8 mouse cellular contexts compared by ENCODE assay signal in genomic region chr2:18055929-18056785, GRCm38 (mm10). TPM values are rescaled to one million over a fixed set of nuclear protein-coding genes. Genes with fewer than 3 reads are reported as not detected.
DNase-seq lines count a peak whose midpoint lies in the region; ATAC-seq and TF ChIP-seq lines count a peak whose summit lies in the region.

No protein-coding gene starts in this region.

- peak overlapping the region; percentile 95 for H3K4me2 ChIP-seq in embryonic facial prominence, embryonic 14.5 days (ENCODE audit: low read depth, low read length)
- peak overlapping the region; percentile 99 for H3K4me2 ChIP-seq in heart, embryonic 11.5 days
- peak overlapping the region; percentile 84 for H3K4me2 ChIP-seq in kidney, postnatal 0 days (ENCODE audit: low read length)
- peak overlapping the region; percentile 86 for H3K4me2 ChIP-seq in liver, embryonic 12.5 days
- peak overlapping the region; percentile 91 for H3K4me2 ChIP-seq in myocyte (ENCODE audit: low read depth)

- ATAC-seq in embryonic facial prominence, embryonic 14.5 days (ENCODE audit: low read depth): peak; percentile 91
- ATAC-seq in heart, embryonic 11.5 days (replicated peaks; ENCODE audit: insufficient number of reproducible peaks, low FRiP score, low TSS enrichment): peak; percentile 72
- ATAC-seq in kidney, postnatal 0 days (replicated peaks; ENCODE audit: low FRiP score, low read depth): peak; percentile 93
- peak; percentile 90 for ATAC-seq in liver, embryonic 12.5 days

- H3K9ac ChIP-seq in embryonic facial prominence, embryonic 14.5 days (ENCODE audit: low read depth, low read length): peak overlapping the region; percentile 96
- H3K9ac ChIP-seq in heart, embryonic 11.5 days (ENCODE audit: low read depth, low read length): peak overlapping the region; percentile 99
- H3K9ac ChIP-seq in kidney, postnatal 0 days (ENCODE audit: low read depth, low read length): peak overlapping the region; percentile 85
- peak overlapping the region; percentile 91 for H3K9ac ChIP-seq in liver, embryonic 12.5 days

- TF ChIP-seq POLR2A in myocyte (IDR thresholded peaks at IDR 0.05; ENCODE audit: insufficient read length, low read depth): peak; percentile 73

- TF ChIP-seq CTCF in kidney, postnatal 0 days (IDR thresholded peaks at IDR 0.05; ENCODE audit: low read depth): no peak

- H3K4me3 ChIP-seq in embryonic facial prominence, embryonic 14.5 days (ENCODE audit: low read depth, low read length): peak overlapping the region; percentile 60
- H3K4me3 ChIP-seq in heart, embryonic 11.5 days (ENCODE audit: low read depth, low read length): peak overlapping the region; percentile 62
- peak overlapping the region; percentile 57 for H3K4me3 ChIP-seq in kidney, postnatal 0 days (replicated peaks; ENCODE audit: low read depth, low read length)
- H3K4me3 ChIP-seq in liver, embryonic 12.5 days: peak overlapping the region; percentile 77
- peak overlapping the region; percentile 65 for H3K4me3 ChIP-seq in myocyte

- H3K27me3 ChIP-seq in embryonic facial prominence, embryonic 14.5 days (replicated peaks; ENCODE audit: control insufficient read depth, insufficient read depth, low read length): no peaks in the 10 kb centered on the region
- no peaks in the 10 kb centered on the region for H3K27me3 ChIP-seq in heart, embryonic 11.5 days (ENCODE audit: control insufficient read depth, insufficient read depth, low read length)
- no peaks in the 10 kb centered on the region for H3K27me3 ChIP-seq in kidney, postnatal 0 days (ENCODE audit: insufficient read depth, low read length)
- H3K27me3 ChIP-seq in liver, embryonic 12.5 days (replicated peaks): peaks cover 13% of the 10 kb centered on the region
- H3K27me3 ChIP-seq in myocyte (ENCODE audit: control insufficient read depth, insufficient read depth, insufficient read length): no peaks in the 10 kb centered on the region
- no peaks in the 10 kb centered on the region for H3K27me3 ChIP-seq in splenic B cell, adult 2 months (ENCODE audit: control insufficient read depth, insufficient read depth, low read length, poor library complexity, severe bottlenecking)

- DNase-seq in B cell, adult 2 months: peak; percentile 91 to 92
- DNase-seq in adrenal gland, postnatal 4 days (ENCODE audit: low spot score in 2 of 2): peak; percentile 92 to 94
- DNase-seq in embryonic facial prominence, embryonic 14.5 days (ENCODE audit: low spot score): peak; percentile 96
- DNase-seq in kidney, postnatal 0 days (ENCODE audit: low spot score): peak; percentile 97
- DNase-seq in splenic B cell, adult 2 months (ENCODE audit: low read depth, low spot score): peak; percentile 90

- no peaks in the 10 kb centered on the region for H3K9me3 ChIP-seq in embryonic facial prominence, embryonic 14.5 days (ENCODE audit: control insufficient read depth, low read length)
- no peaks in the 10 kb centered on the region for H3K9me3 ChIP-seq in heart, embryonic 11.5 days (replicated peaks; ENCODE audit: control insufficient read depth, low read length)
- no peaks in the 10 kb centered on the region for H3K9me3 ChIP-seq in kidney, postnatal 0 days (replicated peaks; ENCODE audit: low read length)
- no peaks in the 10 kb centered on the region for H3K9me3 ChIP-seq in liver, embryonic 12.5 days (replicated peaks)

- no peaks in the 10 kb centered on the region for H3K36me3 ChIP-seq in embryonic facial prominence, embryonic 14.5 days (ENCODE audit: control insufficient read depth, insufficient read depth, low read length)
- H3K36me3 ChIP-seq in heart, embryonic 11.5 days (ENCODE audit: control insufficient read depth, insufficient read depth, low read length): no peaks in the 10 kb centered on the region
- H3K36me3 ChIP-seq in kidney, postnatal 0 days (ENCODE audit: insufficient read depth, low read length): no peaks in the 10 kb centered on the region
- H3K36me3 ChIP-seq in liver, embryonic 12.5 days: no peaks in the 10 kb centered on the region
- H3K36me3 ChIP-seq in myocyte (ENCODE audit: control insufficient read depth, insufficient read depth): no peaks in the 10 kb centered on the region
- no peaks in the 10 kb centered on the region for H3K36me3 ChIP-seq in splenic B cell, adult 2 months (ENCODE audit: control insufficient read depth, insufficient read depth, low read length, poor library complexity, severe bottlenecking)

- peaks cover 32% of the 10 kb centered on the region for H3K4me1 ChIP-seq in embryonic facial prominence, embryonic 14.5 days (ENCODE audit: control insufficient read depth, insufficient read depth, low read length)
- peaks cover 11% of the 10 kb centered on the region for H3K4me1 ChIP-seq in heart, embryonic 11.5 days (ENCODE audit: control insufficient read depth, insufficient read depth, low read length)
- H3K4me1 ChIP-seq in kidney, postnatal 0 days (replicated peaks; ENCODE audit: insufficient read depth, low read length): 0 out of 2 replicates have a peak, but pooled peaks cover 9% of the 10 kb centered on the region
- peaks cover 35% of the 10 kb centered on the region for H3K4me1 ChIP-seq in liver, embryonic 12.5 days

- H3K79me2 ChIP-seq in myocyte (ENCODE audit: control insufficient read depth, insufficient read depth): no peaks in the 10 kb centered on the region

- peak overlapping the region; percentile 33 for H3ac ChIP-seq in myocyte (ENCODE audit: control insufficient read depth, insufficient read length)

- WGBS in embryonic facial prominence, embryonic 14.5 days: 0% methylated on average over 27 of the region's 66 CpGs
- WGBS in heart, embryonic 11.5 days (ENCODE audit: insufficient replicate concordance): under 1% methylated on average over 37 of the region's 66 CpGs
- WGBS in kidney, postnatal 0 days: 1% methylated on average over 53 of the region's 66 CpGs
- under 1% methylated on average over 47 of the region's 66 CpGs for WGBS in liver, embryonic 12.5 days (ENCODE audit: insufficient replicate concordance)

- peak overlapping the region; percentile 100 for H3K27ac ChIP-seq in embryonic facial prominence, embryonic 14.5 days (replicated peaks; ENCODE audit: low read depth, low read length)
- peak overlapping the region; percentile 100 for H3K27ac ChIP-seq in heart, embryonic 11.5 days (ENCODE audit: low read depth, low read length)
- peak overlapping the region; percentile 99 for H3K27ac ChIP-seq in kidney, postnatal 0 days
- peak overlapping the region; percentile 99 for H3K27ac ChIP-seq in liver, embryonic 12.5 days

TF ChIP-seq in myocyte, 11 proteins besides CTCF, POLR2A, EP300 and RAD21:
- peak; percentile 58 for TF ChIP-seq POLR2AphosphoS2 (IDR thresholded peaks at IDR 0.05; ENCODE audit: insufficient read length, low read depth)
- no peak for TF ChIP-seq MAX (IDR thresholded peaks at IDR 0.05; ENCODE audit: low read depth)
- no peak for TF ChIP-seq USF1 (IDR thresholded peaks at IDR 0.05; ENCODE audit: low read depth)
- TF ChIP-seq REST (IDR thresholded peaks at IDR 0.05; ENCODE audit: insufficient read depth, insufficient read length): no peak
- no peak for TF ChIP-seq CEBPB (IDR thresholded peaks at IDR 0.05; ENCODE audit: insufficient read depth, poor library complexity, severe bottlenecking)
- TF ChIP-seq TCF3 (IDR thresholded peaks at IDR 0.05; ENCODE audit: insufficient read length, low read depth): no peak
- no peak for TF ChIP-seq MYOG (IDR thresholded peaks at IDR 0.05; ENCODE audit: control insufficient read depth in 1 of 3, insufficient read depth in 1 of 3, insufficient read length in 2 of 3, low read depth in 2 of 3)

RNA-seq across cellular contexts. Expression of gene Mllt10, which starts 1.1 kb away (rescaled TPM):
- total RNA-seq in adrenal gland, postnatal 4 days (2021): 10 to 100 TPM; 62.2 to 64.8 TPM
- 27.4 and 32.1 TPM in 2 replicates for polyA plus RNA-seq in embryonic facial prominence, embryonic 14.5 days (2014; fragmentation: Nextera tagmentation; extraction: Ambion mirVana)
- polyA plus RNA-seq in heart, embryonic 11.5 days (2014; fragmentation: Nextera tagmentation; extraction: Ambion mirVana): 25.9 and 36.4 TPM in 2 replicates
- 48.9 and 49.2 TPM in 2 replicates for polyA plus RNA-seq in kidney, postnatal 0 days (2015; fragmentation: Nextera tagmentation; extraction: Ambion mirVana)
- 39.2 and 40.1 TPM in 2 replicates for polyA plus RNA-seq in liver, embryonic 12.5 days (2016; fragmentation: Nextera tagmentation; extraction: Ambion mirVana)
- 12.5 TPM for polyA plus RNA-seq in myocyte (2012; fragmentation: generic; extraction: Trizol)

RNA-seq across cellular contexts. Expression of gene Skida1, which starts 7.3 kb away (rescaled TPM):
- total RNA-seq in adrenal gland, postnatal 4 days (2021): 10 to 100 TPM in 1 of 2 experiments, 1 to 10 TPM in 1; 9.9 to 11.3 TPM
- 4.0 and 5.8 TPM in 2 replicates for polyA plus RNA-seq in embryonic facial prominence, embryonic 14.5 days (2014; fragmentation: Nextera tagmentation; extraction: Ambion mirVana)
- 6.0 and 6.4 TPM in 2 replicates for polyA plus RNA-seq in heart, embryonic 11.5 days (2014; fragmentation: Nextera tagmentation; extraction: Ambion mirVana)
- polyA plus RNA-seq in kidney, postnatal 0 days (2015; fragmentation: Nextera tagmentation; extraction: Ambion mirVana): 7.7 and 7.8 TPM in 2 replicates
- polyA plus RNA-seq in liver, embryonic 12.5 days (2016; fragmentation: Nextera tagmentation; extraction: Ambion mirVana): 1.0 and 1.2 TPM in 2 replicates
- polyA plus RNA-seq in myocyte (2012; fragmentation: generic; extraction: Trizol): 0.12 TPM

RNA-seq across cellular contexts. Expression of gene A930004D18Rik, which starts 18.6 kb away (rescaled TPM):
- total RNA-seq in adrenal gland, postnatal 4 days (2021): 1 to 10 TPM; 3.1 to 4.7 TPM
- polyA plus RNA-seq in embryonic facial prominence, embryonic 14.5 days (2014; fragmentation: Nextera tagmentation; extraction: Ambion mirVana): 6.9 and 9.1 TPM in 2 replicates
- polyA plus RNA-seq in heart, embryonic 11.5 days (2014; fragmentation: Nextera tagmentation; extraction: Ambion mirVana): 7.1 and 9.1 TPM in 2 replicates
- 14.9 and 17.9 TPM in 2 replicates for polyA plus RNA-seq in kidney, postnatal 0 days (2015; fragmentation: Nextera tagmentation; extraction: Ambion mirVana)
- polyA plus RNA-seq in liver, embryonic 12.5 days (2016; fragmentation: Nextera tagmentation; extraction: Ambion mirVana): 2.7 and 2.8 TPM in 2 replicates
- 1.8 TPM for polyA plus RNA-seq in myocyte (2012; fragmentation: generic; extraction: Trizol)

RNA-seq across cellular contexts. Expression of gene H2al2a, which starts 59.4 kb away (rescaled TPM):
- total RNA-seq in adrenal gland, postnatal 4 days (2021): not detected
- polyA plus RNA-seq in embryonic facial prominence, embryonic 14.5 days (2014; fragmentation: Nextera tagmentation; extraction: Ambion mirVana): not detected in 2 replicates
- not detected in 2 replicates for polyA plus RNA-seq in heart, embryonic 11.5 days (2014; fragmentation: Nextera tagmentation; extraction: Ambion mirVana)
- not detected in 2 replicates for polyA plus RNA-seq in kidney, postnatal 0 days (2015; fragmentation: Nextera tagmentation; extraction: Ambion mirVana)
- not detected in 2 replicates for polyA plus RNA-seq in liver, embryonic 12.5 days (2016; fragmentation: Nextera tagmentation; extraction: Ambion mirVana)
- polyA plus RNA-seq in myocyte (2012; fragmentation: generic; extraction: Trizol): not detected

Comparison
In these comparisons a context has a peak if more than half of its experiments do, and no peak if none do; other contexts are left out.
1. Peak in every context shown above with its lines: DNase-seq, ATAC-seq, H3K4me3 ChIP-seq and H3K27ac ChIP-seq.